ENCODE assay signal across 8 mouse cellular contexts in the genomic region with DNA sequence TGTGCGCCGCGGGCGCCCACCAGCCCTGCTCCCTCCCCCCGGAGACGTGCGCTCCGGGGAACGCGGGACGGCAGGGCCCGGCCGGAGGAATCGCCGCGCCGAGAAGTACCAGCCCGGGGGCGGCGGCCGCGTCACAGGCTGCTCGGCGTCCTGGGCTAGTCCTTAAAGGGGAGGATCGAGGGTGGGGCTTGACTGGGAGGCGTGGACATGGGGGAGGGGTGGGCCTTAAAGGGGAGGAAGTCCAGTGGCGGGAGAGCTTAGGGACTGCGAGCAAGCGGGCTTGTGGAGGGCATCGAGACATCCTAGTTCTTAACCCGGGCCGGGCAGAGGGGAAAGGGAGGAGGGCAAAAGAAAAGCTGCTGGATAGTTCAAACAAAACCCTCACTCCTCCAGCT. TPM values are rescaled to one million over a fixed set of nuclear protein-coding genes. Genes with fewer than 3 reads are reported as not detected.
A peak's percentile ranks its signal among the peaks of the same experiment; 100 is the strongest.
DNase-seq lines count a peak whose midpoint lies in the region; ATAC-seq and TF ChIP-seq lines count a peak whose summit lies in the region.

A gene (minus strand): TSS at position 127 of the 395 bp plus-strand sequence.

- TF ChIP-seq CTCF in midbrain, postnatal 0 days (IDR thresholded peaks at IDR 0.05) = no peak

- peaks cover 2% of the 10 kb centered on the region; the same call in 1 of the 2 replicates for H3K4me1 ChIP-seq in embryonic facial prominence, embryonic 11.5 days (ENCODE audit: control insufficient read depth, insufficient read depth, low read length)
- H3K4me1 ChIP-seq in limb, embryonic 14.5 days (ENCODE audit: control insufficient read depth, insufficient read depth, low read length) = peaks cover 15% of the 10 kb centered on the region
- peaks cover 11% of the 10 kb centered on the region; the same call in 1 of the 2 replicates for H3K4me1 ChIP-seq in midbrain, postnatal 0 days (ENCODE audit: insufficient read depth, low read length)

- H3K9ac ChIP-seq in embryonic facial prominence, embryonic 11.5 days (replicated peaks; ENCODE audit: low read length) = peak within 1 kb of the TSS; percentile 92
- peak within 1 kb of the TSS; percentile 90 for H3K9ac ChIP-seq in limb, embryonic 14.5 days (ENCODE audit: low read depth, low read length, severe bottlenecking)
- H3K9ac ChIP-seq in midbrain, postnatal 0 days (replicated peaks; ENCODE audit: low read length, poor library complexity, severe bottlenecking) = peak within 1 kb of the TSS; percentile 86

- H3K36me3 ChIP-seq in embryonic facial prominence, embryonic 11.5 days (replicated peaks; ENCODE audit: control insufficient read depth, insufficient read depth, low read depth, low read length) = no peaks in the 10 kb centered on the region
- no peaks in the 10 kb centered on the region for H3K36me3 ChIP-seq in limb, embryonic 14.5 days (ENCODE audit: control insufficient read depth, insufficient read depth, low read length)
- no peaks in the 10 kb centered on the region for H3K36me3 ChIP-seq in midbrain, postnatal 0 days (ENCODE audit: insufficient read depth, low read length)

- H3K9me3 ChIP-seq in embryonic facial prominence, embryonic 11.5 days (replicated peaks; ENCODE audit: control insufficient read depth, low read length) = no peaks in the 10 kb centered on the region
- H3K9me3 ChIP-seq in limb, embryonic 14.5 days (ENCODE audit: control insufficient read depth, low read length) = no peaks in the 10 kb centered on the region
- no peaks in the 10 kb centered on the region for H3K9me3 ChIP-seq in midbrain, postnatal 0 days (ENCODE audit: low read length)

- peak; percentile 90 for DNase-seq in layer of hippocampus, adult 11-12 months (ENCODE audit: low spot score)
- no peak for DNase-seq in layer of hippocampus, adult 9-10 months (ENCODE audit: low spot score)
- peak; percentile 96 for DNase-seq in embryonic facial prominence, embryonic 11.5 days (ENCODE audit: low spot score)
- DNase-seq in heart, adult 11 months = peak; percentile 100
- DNase-seq in kidney, adult 18-20 months = peak; percentile 92
- DNase-seq in limb, embryonic 14.5 days (ENCODE audit: low spot score) = peak; percentile 90
- DNase-seq in midbrain, postnatal 0 days (ENCODE audit: low spot score) = peak; percentile 94
- peak; percentile 83 to 87 for DNase-seq in spleen, postnatal 14 days (ENCODE audit: low spot score in 2 of 2)

- peak within 1 kb of the TSS; percentile 75 for H3K27ac ChIP-seq in embryonic facial prominence, embryonic 11.5 days (replicated peaks; ENCODE audit: low read depth, low read length)
- peak within 1 kb of the TSS; percentile 90 for H3K27ac ChIP-seq in limb, embryonic 14.5 days (replicated peaks; ENCODE audit: low read depth, low read length)
- H3K27ac ChIP-seq in midbrain, postnatal 0 days (ENCODE audit: low read depth, low read length) = peak within 1 kb of the TSS; percentile 83

- peak within 1 kb of the TSS; percentile 95 for H3K4me3 ChIP-seq in embryonic facial prominence, embryonic 11.5 days (ENCODE audit: low read depth, low read length)
- peak within 1 kb of the TSS; percentile 93 for H3K4me3 ChIP-seq in limb, embryonic 14.5 days (replicated peaks; ENCODE audit: low read length)
- peak within 1 kb of the TSS; percentile 90 for H3K4me3 ChIP-seq in midbrain, postnatal 0 days (ENCODE audit: low read depth, low read length)

- peak within 1 kb of the TSS; percentile 82 for H3K4me2 ChIP-seq in embryonic facial prominence, embryonic 11.5 days (ENCODE audit: low read depth, low read length)
- peak within 1 kb of the TSS; percentile 79 for H3K4me2 ChIP-seq in limb, embryonic 14.5 days (replicated peaks; ENCODE audit: low read depth, low read length, severe bottlenecking)
- H3K4me2 ChIP-seq in midbrain, postnatal 0 days (ENCODE audit: low read depth, low read length, poor library complexity, severe bottlenecking) = peak within 1 kb of the TSS; percentile 86

- ATAC-seq in embryonic facial prominence, embryonic 11.5 days (replicated peaks; ENCODE audit: insufficient number of reproducible peaks, low FRiP score, low TSS enrichment, low read depth) = peak; percentile 94
- peak; percentile 96 for ATAC-seq in limb, embryonic 14.5 days (ENCODE audit: low FRiP score, low read depth)
- peak; percentile 93 for ATAC-seq in midbrain, postnatal 0 days (ENCODE audit: low FRiP score)

- under 1% methylated on average over 20 of the region's 32 CpGs for WGBS in embryonic facial prominence, embryonic 11.5 days
- WGBS in limb, embryonic 14.5 days = 1% methylated on average over 19 of the region's 32 CpGs
- under 1% methylated on average over 26 of the region's 32 CpGs for WGBS in midbrain, postnatal 0 days

- peak; percentile 88; the same call in 1 of the 2 replicates for TF ChIP-seq POLR2A in limb, embryonic 14.5 days (IDR thresholded peaks at IDR 0.05; ENCODE audit: borderline replicate concordance, extremely low read depth, insufficient read depth, insufficient read length)

- no peaks in the 10 kb centered on the region for H3K27me3 ChIP-seq in embryonic facial prominence, embryonic 11.5 days (ENCODE audit: control insufficient read depth, insufficient read depth, low read length)
- H3K27me3 ChIP-seq in limb, embryonic 14.5 days (ENCODE audit: control insufficient read depth, insufficient read depth, low read length) = no peaks in the 10 kb centered on the region
- H3K27me3 ChIP-seq in midbrain, postnatal 0 days (ENCODE audit: insufficient read depth, low read length) = no peaks in the 10 kb centered on the region

RNA-seq across cellular contexts. Expression of the gene that starts here (rescaled TPM):
- 44.7 and 45.7 TPM in 2 replicates for polyA plus RNA-seq in embryonic facial prominence, embryonic 11.5 days (2014; fragmentation: Nextera tagmentation; extraction: Ambion mirVana)
- 60.9 and 70.0 TPM in 2 replicates for polyA plus RNA-seq in limb, embryonic 14.5 days (2012; rRNA removed)
- polyA plus RNA-seq in limb, embryonic 14.5 days (2014; fragmentation: Nextera tagmentation; extraction: Ambion mirVana) = 49.9 and 51.6 TPM in 2 replicates
- 44.2 and 48.1 TPM in 2 replicates for total RNA-seq in midbrain, postnatal 0 days (2014; rRNA removed)
- polyA plus RNA-seq in midbrain, postnatal 0 days (2015; fragmentation: Nextera tagmentation; extraction: Ambion mirVana) = 13.7 and 13.8 TPM in 2 replicates
